Mouse (Mus musculus) liver, embryonic 14.5 days (tissue): ENCODE measurements around the gene Slc12a4. TPM values are rescaled to one million over a fixed set of nuclear protein-coding genes. Genes with fewer than 3 reads are reported as not detected.

ENCODE experiments used
- ATAC-seq: fragments of 200-750 bp; cut with Nextera tagmentation; 2 replicates; pipeline ENCODE4 v1.8.0; 2017; ENCODE audit warnings: moderate number of reproducible peaks, mild to moderate bottlenecking, moderate library complexity; ENCODE audit not compliant: insufficient read depth
- DNase-seq, 3 experiments: peaks; one replicate each; pipeline ENCODE4 v3.0.0-alpha.2; 2012 to 2013; ENCODE audit warnings: low read depth in 3 of 3, low spot score in 3 of 3
- H3K27ac ChIP-seq: fragments of 300-500 bp; sonication (generic); 2 replicates; pipeline ENCODE4 v1.5.1; 2014; ENCODE audit warnings: moderate library complexity, mild to moderate bottlenecking, control low read depth, inconsistent platforms
- H3K27me3 ChIP-seq: fragments of 300-500 bp; sonication (generic); 2 replicates; pipeline ENCODE4 v1.6.1; 2014; ENCODE audit warnings: mild to moderate bottlenecking, low read length, moderate library complexity; ENCODE audit not compliant: control insufficient read depth, insufficient read depth
- H3K36me3 ChIP-seq: fragments of 300-500 bp; sonication (generic); replicated peaks from 2 replicates; pipeline ENCODE4 v1.6.1; 2014; ENCODE audit warnings: low read depth; ENCODE audit not compliant: control insufficient read depth, insufficient read depth
- H3K4me1 ChIP-seq, 2 experiments: fragments of 200-500 bp in 1 of 2; fragments of 300-500 bp in 1 of 2; sonication (generic) in 1 of 2; replicated peaks; 2 replicates each; pipeline ENCODE4 v1.6.1; 2012 to 2014; ENCODE audit warnings: antibody characterized with exemption in 1 of 2, inconsistent platforms in 1 of 2, low read length in 1 of 2; ENCODE audit not compliant: control insufficient read depth in 2 of 2, insufficient read depth in 2 of 2
- H3K4me2 ChIP-seq: fragments of 300-500 bp; sonication (generic); 2 replicates; pipeline ENCODE4 v1.6.1; 2014; ENCODE audit warnings: low read depth, mild to moderate bottlenecking, control low read depth, moderate library complexity
- H3K4me3 ChIP-seq, 2 experiments: fragments of 200-500 bp in 1 of 2; fragments of 300-500 bp in 1 of 2; sonication (generic) in 1 of 2; 2 replicates each; pipeline ENCODE4 v1.5.1; 2012 to 2014; ENCODE audit warnings: low read depth in 2 of 2, low read length in 2 of 2, mild to moderate bottlenecking in 2 of 2, control low read depth in 1 of 2, inconsistent platforms in 1 of 2, moderate library complexity in 1 of 2; ENCODE audit not compliant: insufficient read depth in 1 of 2
- H3K9ac ChIP-seq: fragments of 300-500 bp; sonication (generic); replicated peaks from 2 replicates; pipeline ENCODE4 v1.6.1; 2014; ENCODE audit warnings: mild to moderate bottlenecking, control low read depth, moderate library complexity
- H3K9me3 ChIP-seq: fragments of 300-500 bp; sonication (generic); 2 replicates; pipeline ENCODE4 v1.6.1; 2016; ENCODE audit warnings: low read length, mixed read lengths; ENCODE audit not compliant: control insufficient read depth
- CTCF ChIP-seq: IDR thresholded peaks from 2 replicates; pipeline ENCODE4 v1.5.1; 2016; ENCODE audit warnings: antibody characterized with exemption, low read depth, control low read depth
- EP300 ChIP-seq: IDR thresholded peaks from 2 replicates; pipeline ENCODE4 v1.6.1; 2016; ENCODE audit warnings: antibody characterized with exemption, low read depth
- WGBS: fragments of 180-500 bp; shearing (Covaris S2); extraction: QIAGEN DNeasy Blood & Tissue Kit; methylation state at CpG from one replicate; pipeline ENCODE4 v1.1.7; 2014; ENCODE audit not compliant: insufficient replicate concordance; 5-methylcytosine and 5-hydroxymethylcytosine counted together
- polyA plus RNA-seq, 2 experiments: library from polyadenylated mRNA; depleted of rRNA in 1 of 2; stranded (reverse) in 1 of 2; unstranded in 1 of 2; fragments of >200 nt; fragmentation: Nextera tagmentation in 1 of 2; extraction: Ambion mirVana in 1 of 2; gene quantifications; 2 replicates each; pipeline versions ENCODE4 v1.2.1 to v1.2.3; 2012 to 2014

Gene Slc12a4
- polyA plus RNA-seq, 2 experiments: 6.9 to 11.1 TPM

GRCm38 (mm10) chr8:105998971-105999370 is 33.1 kb upstream of the Slc12a4 start:
- Histone ChIP-seq H3K27me3 (no peaks in the 10 kb centered on the region; the same call in 1 of the 2 replicates), H3K27ac (no peak overlapping the region), H3K36me3 (no peaks in the 10 kb centered on the region), H3K4me3 (no peak overlapping the region), H3K9me3 (no peaks in the 10 kb centered on the region), H3K9ac (no peak overlapping the region), H3K4me1 (peaks cover 0 to 5% of the 10 kb centered on the region in 2 experiments; a peak in 2 of 4 replicates), H3K4me2 (no peak overlapping the region)
- no peak for TF ChIP-seq EP300
- TF ChIP-seq CTCF: no peak
- WGBS: 69% methylated on average over 2 of the region's 2 CpGs
- ATAC-seq: peak; percentile 45; the same call in 1 of the 2 replicates
- no peak for DNase-seq

- WGBS: 27% methylated on average over 7 of the region's 7 CpGs
- Histone ChIP-seq H3K9me3 (no peaks in the 10 kb centered on the region), H3K27ac (no peak overlapping the region), H3K4me3 (no peak overlapping the region), H3K4me2 (no peak overlapping the region), H3K4me1 (peaks cover 0 to 7% of the 10 kb centered on the region in 2 experiments; a peak in 2 of 4 replicates), H3K9ac (no peak overlapping the region), H3K36me3 (no peaks in the 10 kb centered on the region), H3K27me3 (no peaks in the 10 kb centered on the region; the same call in 1 of the 2 replicates)
- ATAC-seq (no peak), DNase-seq (no peak)
- TF ChIP-seq CTCF (no peak), EP300 (no peak)
Measured at GRCm38 (mm10) chr8:105996359-105996758, 30.5 kb upstream of the Slc12a4 start.

GRCm38 (mm10) chr8:105993226-105993625 is 27.3 kb upstream of the Slc12a4 start:
- WGBS: 58% methylated on average over 4 of the region's 4 CpGs
- Histone ChIP-seq H3K4me2 (no peak overlapping the region), H3K36me3 (no peaks in the 10 kb centered on the region), H3K27me3 (no peaks in the 10 kb centered on the region; the same call in 1 of the 2 replicates), H3K4me3 (no peak overlapping the region), H3K9me3 (no peaks in the 10 kb centered on the region), H3K4me1 (peaks cover 0 to 3% of the 10 kb centered on the region in 2 experiments; a peak in 1 of 4 replicates), H3K27ac (no peak overlapping the region), H3K9ac (no peak overlapping the region)
- no peak for TF ChIP-seq EP300
- no peak for TF ChIP-seq CTCF
- ATAC-seq (peak; percentile 29; the same call in 1 of the 2 replicates), DNase-seq (no peak)

GRCm38 (mm10) chr8:105992499-105992898 is 26.6 kb upstream of the Slc12a4 start:
- Histone ChIP-seq H3K4me2 (no peak overlapping the region), H3K4me3 (no peak overlapping the region), H3K36me3 (no peaks in the 10 kb centered on the region), H3K4me1 (peaks cover 0 to 3% of the 10 kb centered on the region in 2 experiments; a peak in 1 of 4 replicates), H3K27ac (no peak overlapping the region), H3K27me3 (no peaks in the 10 kb centered on the region; the same call in 1 of the 2 replicates), H3K9me3 (no peaks in the 10 kb centered on the region), H3K9ac (no peak overlapping the region)
- TF ChIP-seq EP300: no peak
- TF ChIP-seq CTCF: no peak
- ATAC-seq (no peak), DNase-seq (no peak)
- 33% methylated on average over 5 of the region's 5 CpGs for WGBS

- Histone ChIP-seq H3K27ac (no peak overlapping the region), H3K9me3 (no peaks in the 10 kb centered on the region), H3K4me2 (no peak overlapping the region), H3K36me3 (no peaks in the 10 kb centered on the region), H3K9ac (no peak overlapping the region), H3K27me3 (no peaks in the 10 kb centered on the region; the same call in 1 of the 2 replicates), H3K4me3 (no peak overlapping the region), H3K4me1 (peaks cover 0 to 3% of the 10 kb centered on the region in 2 experiments; a peak in 1 of 4 replicates)
- TF ChIP-seq EP300: no peak
- TF ChIP-seq CTCF: no peak
- 27% methylated on average over 2 of the region's 2 CpGs for WGBS
- DNase-seq: no peak
- ATAC-seq: no peak
Measured at GRCm38 (mm10) chr8:105991546-105991945, 25.6 kb upstream of the Slc12a4 start.
